Mouse (Mus musculus): ENCODE results near the gene Gm43302.

- TF ChIP-seq CTCF (IDR thresholded peaks at IDR 0.05; ENCODE audit: borderline replicate concordance, insufficient read depth, low read depth, low read length), result no peak
- TF ChIP-seq POLR2A (IDR thresholded peaks at IDR 0.05; ENCODE audit: borderline replicate concordance, insufficient read depth, low read length), result no peak
Measured at GRCm38 (mm10) chr5:105301963-105302362, 8.5 kb upstream of the Gm43302 start.
